Mouse (Mus musculus) megakaryocyte progenitor cell, adult 5-6 weeks (primary cell): ENCODE data around the gene Nudt19. TPM values are rescaled to one million over a fixed set of nuclear protein-coding genes. Genes with fewer than 3 reads are reported as not detected.
"Not testable (repeated sequence)": the region's sequence is repeated elsewhere in the genome, so short reads cannot be mapped to it uniquely, and the experiment has no call there.

Source experiments
- ATAC-seq: replicated peaks from 2 replicates; pipeline ENCODE4 v1.8.0; 2016; ENCODE audit warnings: mild to moderate bottlenecking, moderate TSS enrichment, inconsistent platforms; ENCODE audit not compliant: poor library complexity
- total RNA-seq, 2 experiments: library from RNA; stranded (forward) in 1 of 2; stranded (reverse) in 1 of 2; fragments of 157-497, 149-512 nt in 1 of 2; fragments of 200-1000 nt in 1 of 2; gene quantifications; 2 replicates each; pipeline versions ENCODE4 v1.2.3 to v1.2.4; 2015 to 2017

Gene Nudt19
- total RNA-seq (2015), result 120 and 124 TPM in 2 replicates
- 41.1 and 61.3 TPM in 2 replicates for total RNA-seq (2017)

- ATAC-seq, result no peak
These were observed at the start of gene Nudt19 for GRCm38 (mm10) chr7:35556205-35556603. Nudt19 (minus strand) TSS chr7:35556304.

GRCm38 (mm10) chr7:35602766-35603165, 46.7 kb upstream of the Nudt19 start:
- ATAC-seq, result no peak

- peak; percentile 85 for ATAC-seq
These were observed 45.0 kb upstream of the Nudt19 start for GRCm38 (mm10) chr7:35601106-35601505.

- ATAC-seq, result no peak
These were observed 43.9 kb upstream of the Nudt19 start for GRCm38 (mm10) chr7:35600031-35600430.

GRCm38 (mm10) chr7:35599492-35599891, 43.4 kb upstream of the Nudt19 start:
- no peak for ATAC-seq

GRCm38 (mm10) chr7:35594311-35594710, 38.2 kb upstream of the Nudt19 start:
- no peak for ATAC-seq

GRCm38 (mm10) chr7:35590731-35591191, 34.7 kb upstream of the Nudt19 start:
- no peak for ATAC-seq

- ATAC-seq, result no peak
These were observed 33.4 kb upstream of the Nudt19 start for GRCm38 (mm10) chr7:35589485-35589884.

- peak; percentile 28 for ATAC-seq
These were observed 32.8 kb upstream of the Nudt19 start for GRCm38 (mm10) chr7:35588680-35589428.

GRCm38 (mm10) chr7:35587728-35588127, 31.6 kb upstream of the Nudt19 start:
- ATAC-seq, result no peak

- no peak for ATAC-seq
These were observed 30.9 kb upstream of the Nudt19 start for GRCm38 (mm10) chr7:35586906-35587445.

GRCm38 (mm10) chr7:35586055-35586905, 30.2 kb upstream of the Nudt19 start, which contains the start of gene Ankrd27:
Ankrd27 (plus strand) TSS chr7:35586244.
- peak; percentile 73 for ATAC-seq

GRCm38 (mm10) chr7:35585191-35586054, 29.3 kb upstream of the Nudt19 start, which contains the start of gene Rgs9bp:
Rgs9bp (minus strand) TSS chr7:35585582.
- ATAC-seq, result peak; percentile 24

GRCm38 (mm10) chr7:35584786-35585190, 28.7 kb upstream of the Nudt19 start:
- ATAC-seq, result no peak

GRCm38 (mm10) chr7:35584068-35584785, 28.1 kb upstream of the Nudt19 start:
- ATAC-seq, result no peak

- ATAC-seq, result no peak
These were observed 27.4 kb upstream of the Nudt19 start for GRCm38 (mm10) chr7:35583476-35584025.

- peak; percentile 23; the same call in 1 of the 2 replicates for ATAC-seq
These were observed 26.6 kb upstream of the Nudt19 start for GRCm38 (mm10) chr7:35582719-35583118.

GRCm38 (mm10) chr7:35579849-35580248, 23.7 kb upstream of the Nudt19 start:
- ATAC-seq, result peak; percentile 85

GRCm38 (mm10) chr7:35570883-35571282, 14.8 kb upstream of the Nudt19 start:
- not testable (repeated sequence) for ATAC-seq
